Mouse (Mus musculus): ENCODE results near the gene Pla2g4f. TPM values are rescaled to one million over a fixed set of nuclear protein-coding genes. Genes with fewer than 3 reads are reported as not detected.

Pla2g4f gene
- polyA plus RNA-seq, 1 experiment from 2014 or later = not detected

- 84% methylated on average over 4 of the region's 4 CpGs for WGBS
- Histone ChIP-seq H3K36me3 (no peaks in the 10 kb centered on the region), H3K4me3 (no peak overlapping the region), H3K27me3 (ENCODE audit: insufficient read depth, poor library complexity, severe bottlenecking) (no peaks in the 10 kb centered on the region), H3K9me3 (no peaks in the 10 kb centered on the region), H3K4me1 (replicated peaks) (0 out of 2 replicates have a peak, but pooled peaks cover 7% of the 10 kb centered on the region), H3K27ac (no peak overlapping the region)
- DNase-seq (ENCODE audit: low spot score) = no peak
These were observed 14.1 kb downstream of the Pla2g4f start for GRCm38 (mm10) chr2:120299866-120300265.

DNA sequence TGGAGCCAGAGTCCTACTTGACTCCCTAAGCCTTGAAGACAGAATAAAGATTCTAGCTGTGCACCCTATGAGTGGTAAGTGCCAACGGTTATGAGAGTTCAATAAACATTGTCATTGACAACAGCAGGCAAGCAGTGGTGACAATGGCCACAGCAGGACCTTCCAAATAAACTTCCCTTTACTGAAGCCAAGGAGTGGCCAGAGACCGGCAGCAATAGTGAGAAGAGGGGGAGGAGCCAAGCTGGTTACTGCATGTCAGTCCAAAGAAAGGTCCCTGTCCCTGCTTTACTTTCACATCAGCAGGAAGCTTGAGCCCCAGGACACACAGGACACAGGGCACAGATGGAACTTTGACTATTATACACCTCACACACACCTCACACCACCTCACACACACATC, 17.8 kb downstream of the Pla2g4f start:
- no peaks in the 10 kb centered on the region for H3K36me3 ChIP-seq
- no peaks in the 10 kb centered on the region for H3K27me3 ChIP-seq (ENCODE audit: insufficient read depth, poor library complexity, severe bottlenecking)
- H3K27ac ChIP-seq = no peak overlapping the region
- H3K9me3 ChIP-seq = no peaks in the 10 kb centered on the region
- no peak for DNase-seq (ENCODE audit: low spot score)
- H3K4me1 ChIP-seq (replicated peaks) = peaks cover 12% of the 10 kb centered on the region; the same call in 1 of the 2 replicates
- H3K4me3 ChIP-seq = no peak overlapping the region
- 14% methylated on average over 2 of the region's 2 CpGs for WGBS

GRCm38 (mm10) chr2:120291471-120292078, 22.4 kb downstream of the Pla2g4f start:
- no peaks in the 10 kb centered on the region for H3K27me3 ChIP-seq (ENCODE audit: insufficient read depth, poor library complexity, severe bottlenecking)
- no peak for DNase-seq (ENCODE audit: low spot score)
- WGBS = 83% methylated on average over 9 of the region's 9 CpGs
- H3K27ac ChIP-seq = no peak overlapping the region
- H3K9me3 ChIP-seq = no peaks in the 10 kb centered on the region
- H3K4me1 ChIP-seq (replicated peaks) = peaks cover 12% of the 10 kb centered on the region; the same call in 1 of the 2 replicates
- no peaks in the 10 kb centered on the region for H3K36me3 ChIP-seq
- no peak overlapping the region for H3K4me3 ChIP-seq

- Histone ChIP-seq H3K9me3 (no peaks in the 10 kb centered on the region), H3K27ac (no peak within 1 kb of the TSS), H3K36me3 (no peaks in the 10 kb centered on the region), H3K27me3 (ENCODE audit: insufficient read depth, poor library complexity, severe bottlenecking) (no peaks in the 10 kb centered on the region), H3K4me3 (no peak within 1 kb of the TSS), H3K4me1 (replicated peaks) (no peaks in the 10 kb centered on the region)
- DNase-seq (ENCODE audit: low spot score) = no peak
- WGBS = 75% methylated on average over 5 of the region's 5 CpGs
These were observed 25.0 kb downstream of the Pla2g4f start, which contains the start of gene Pla2g4d for GRCm38 (mm10) chr2:120288995-120289394. Gene Pla2g4d (minus strand): TSS chr2:120289197.

- no peak overlapping the region for H3K27ac ChIP-seq
- H3K27me3 ChIP-seq (ENCODE audit: insufficient read depth, poor library complexity, severe bottlenecking) = no peaks in the 10 kb centered on the region
- no peak for DNase-seq (ENCODE audit: low spot score)
- H3K4me1 ChIP-seq (replicated peaks) = no peaks in the 10 kb centered on the region
- H3K9me3 ChIP-seq = no peaks in the 10 kb centered on the region
- no peaks in the 10 kb centered on the region for H3K36me3 ChIP-seq
- no peak overlapping the region for H3K4me3 ChIP-seq
- 90% methylated on average over 3 of the region's 3 CpGs for WGBS
These were observed 25.6 kb downstream of the Pla2g4f start for GRCm38 (mm10) chr2:120288401-120288800.

DNA sequence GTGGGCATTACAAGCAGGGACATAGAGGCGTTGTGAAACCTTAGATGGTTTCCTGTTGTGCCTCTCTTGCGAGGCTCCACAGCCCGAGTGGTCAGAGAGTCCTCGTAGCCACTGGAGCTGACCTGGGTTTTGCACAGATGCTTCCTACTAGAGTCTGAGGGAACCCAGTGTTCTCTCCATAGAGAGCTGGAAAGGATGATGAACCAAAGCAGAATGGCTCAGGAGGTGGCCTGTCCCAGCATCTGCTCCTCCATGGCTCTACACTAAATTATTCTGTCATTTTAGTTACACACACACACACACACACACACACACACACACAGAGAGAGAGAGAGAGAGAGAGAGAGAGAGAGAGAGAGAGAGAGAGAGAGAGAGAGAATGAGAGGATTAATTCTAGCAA, 28.3 kb downstream of the Pla2g4f start:
- H3K36me3 ChIP-seq = no peaks in the 10 kb centered on the region
- WGBS = 77% methylated on average over 4 of the region's 4 CpGs
- no peak for DNase-seq (ENCODE audit: low spot score)
- H3K9me3 ChIP-seq = no peaks in the 10 kb centered on the region
- H3K27me3 ChIP-seq (ENCODE audit: insufficient read depth, poor library complexity, severe bottlenecking) = no peaks in the 10 kb centered on the region
- no peak overlapping the region for H3K4me3 ChIP-seq
- H3K4me1 ChIP-seq (replicated peaks) = no peaks in the 10 kb centered on the region
- H3K27ac ChIP-seq = no peak overlapping the region

DNA sequence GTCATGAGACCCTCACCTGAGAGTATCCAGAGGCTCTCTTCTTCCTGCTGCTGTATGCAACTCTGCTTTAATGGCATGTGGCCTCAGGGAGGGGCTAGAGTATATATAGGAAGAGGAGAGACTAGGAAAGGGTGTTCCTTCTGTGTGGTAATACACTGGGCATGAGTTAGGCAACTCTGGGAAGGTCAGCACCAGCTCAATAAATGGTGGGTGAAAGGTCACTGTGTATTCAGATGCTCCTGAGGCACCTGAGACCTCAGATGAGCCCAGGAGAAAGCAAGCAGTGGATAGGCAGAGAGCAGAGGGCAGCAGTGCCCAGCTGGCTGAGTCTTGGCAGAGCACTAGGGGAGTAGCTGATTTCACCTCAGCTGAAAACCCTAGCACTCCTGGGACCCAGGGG, 29.3 kb downstream of the Pla2g4f start:
- no peak overlapping the region for H3K27ac ChIP-seq
- H3K9me3 ChIP-seq = no peaks in the 10 kb centered on the region

GRCm38 (mm10) chr2:120284094-120284493, 29.9 kb downstream of the Pla2g4f start:
- H3K4me3 ChIP-seq = no peak overlapping the region
- H3K36me3 ChIP-seq = no peaks in the 10 kb centered on the region
- H3K4me1 ChIP-seq (replicated peaks) = no peaks in the 10 kb centered on the region
- WGBS = 76% methylated on average over 5 of the region's 5 CpGs
- H3K9me3 ChIP-seq = no peaks in the 10 kb centered on the region
- H3K27me3 ChIP-seq (ENCODE audit: insufficient read depth, poor library complexity, severe bottlenecking) = no peaks in the 10 kb centered on the region
- no peak overlapping the region for H3K27ac ChIP-seq
- no peak for DNase-seq (ENCODE audit: low spot score)

More for the DNA sequence above, 29.3 kb downstream of the Pla2g4f start:
- H3K36me3 ChIP-seq = no peaks in the 10 kb centered on the region
- no peaks in the 10 kb centered on the region for H3K4me1 ChIP-seq (replicated peaks)
- H3K27me3 ChIP-seq (ENCODE audit: insufficient read depth, poor library complexity, severe bottlenecking) = no peaks in the 10 kb centered on the region
- no peak overlapping the region for H3K4me3 ChIP-seq
- no peak for DNase-seq (ENCODE audit: low spot score)

- DNase-seq (ENCODE audit: low spot score) = no peak
- H3K27me3 ChIP-seq (ENCODE audit: insufficient read depth, poor library complexity, severe bottlenecking) = no peaks in the 10 kb centered on the region
- H3K9me3 ChIP-seq = no peaks in the 10 kb centered on the region
- H3K27ac ChIP-seq = no peak overlapping the region
- no peak overlapping the region for H3K4me3 ChIP-seq
- no peaks in the 10 kb centered on the region for H3K36me3 ChIP-seq
- WGBS = 53% methylated on average over 6 of the region's 6 CpGs
- H3K4me1 ChIP-seq (replicated peaks) = no peaks in the 10 kb centered on the region
These were observed 30.4 kb downstream of the Pla2g4f start for GRCm38 (mm10) chr2:120283550-120283949.

- Histone ChIP-seq H3K9me3 (no peaks in the 10 kb centered on the region), H3K4me3 (no peak overlapping the region), H3K27ac (no peak overlapping the region), H3K27me3 (ENCODE audit: insufficient read depth, poor library complexity, severe bottlenecking) (no peaks in the 10 kb centered on the region), H3K4me1 (replicated peaks) (peaks cover 8% of the 10 kb centered on the region; the same call in 1 of the 2 replicates), H3K36me3 (no peaks in the 10 kb centered on the region)
- WGBS = 52% methylated on average over 3 of the region's 3 CpGs
- no peak for DNase-seq (ENCODE audit: low spot score)
These were observed 32.7 kb downstream of the Pla2g4f start for GRCm38 (mm10) chr2:120281221-120281620.

DNA sequence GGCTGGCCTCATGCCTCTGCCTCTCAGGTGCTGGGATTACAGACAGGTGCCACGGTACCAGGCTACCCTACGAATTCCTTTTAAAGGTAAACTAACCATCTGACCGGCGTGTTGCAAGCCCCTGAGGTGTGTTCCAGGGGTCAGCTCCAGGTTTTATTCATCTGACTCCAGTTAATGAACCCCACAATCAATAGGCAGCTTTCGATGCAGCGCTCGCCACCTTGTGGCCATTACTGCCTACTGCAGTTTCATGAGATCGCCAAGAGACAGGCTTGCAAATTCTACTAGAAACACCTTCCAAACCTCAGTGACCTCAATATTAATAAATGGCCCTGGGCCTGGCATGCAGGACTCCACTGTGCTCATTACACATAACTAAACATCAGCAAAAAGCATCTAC, 34.0 kb downstream of the Pla2g4f start:
- H3K4me1 ChIP-seq (replicated peaks) = peaks cover 8% of the 10 kb centered on the region; the same call in 1 of the 2 replicates
- WGBS = 19% methylated on average over 8 of the region's 8 CpGs

GRCm38 (mm10) chr2:120276951-120277350, 37.0 kb downstream of the Pla2g4f start:
- no peaks in the 10 kb centered on the region for H3K36me3 ChIP-seq
- no peak overlapping the region for H3K27ac ChIP-seq
- H3K9me3 ChIP-seq = no peaks in the 10 kb centered on the region
- no peak for DNase-seq (ENCODE audit: low spot score)
- H3K4me1 ChIP-seq (replicated peaks) = peaks cover 8% of the 10 kb centered on the region; the same call in 1 of the 2 replicates
- H3K4me3 ChIP-seq = no peak overlapping the region
- WGBS = 77% methylated on average over 4 of the region's 4 CpGs
- no peaks in the 10 kb centered on the region for H3K27me3 ChIP-seq (ENCODE audit: insufficient read depth, poor library complexity, severe bottlenecking)

More for the DNA sequence above, 34.0 kb downstream of the Pla2g4f start:
- H3K9me3 ChIP-seq = no peaks in the 10 kb centered on the region
- H3K36me3 ChIP-seq = no peaks in the 10 kb centered on the region
- no peaks in the 10 kb centered on the region for H3K27me3 ChIP-seq (ENCODE audit: insufficient read depth, poor library complexity, severe bottlenecking)
- H3K27ac ChIP-seq = no peak overlapping the region
- H3K4me3 ChIP-seq = no peak overlapping the region
- peak; percentile 62 for DNase-seq (ENCODE audit: low spot score)

GRCm38 (mm10) chr2:120268635-120269034, 45.3 kb downstream of the Pla2g4f start:
- 4% methylated on average over 9 of the region's 9 CpGs for WGBS
- peak overlapping the region; percentile 62; the same call in 1 of the 2 replicates for H3K27ac ChIP-seq
- H3K36me3 ChIP-seq = no peaks in the 10 kb centered on the region
- H3K4me1 ChIP-seq (replicated peaks) = peaks cover 10% of the 10 kb centered on the region
- no peaks in the 10 kb centered on the region for H3K9me3 ChIP-seq
- 0 out of 2 replicates have a peak, but pooled peaks cover 13% of the 10 kb centered on the region for H3K27me3 ChIP-seq (ENCODE audit: insufficient read depth, poor library complexity, severe bottlenecking)
- peak overlapping the region; percentile 27 for H3K4me3 ChIP-seq
- peak; percentile 18 for DNase-seq (ENCODE audit: low spot score)
